Mouse (Mus musculus): ENCODE measurements around the gene Krt222. TPM values are rescaled to one million over a fixed set of nuclear protein-coding genes. Genes with fewer than 3 reads are reported as not detected.
A peak's percentile ranks its signal among the peaks of the same experiment; 100 is the strongest.
"Not testable (repeated sequence)": the region's sequence is repeated elsewhere in the genome, so short reads cannot be mapped to it uniquely, and the experiment has no call there.

Krt222 gene
- 1 to 10 TPM in 1 of 2 experiments, under 1 TPM in 1; 0.79 to 1.1 TPM for total RNA-seq (2021)
- long read RNA-seq, experiment 1, partial matches to known transcripts, result 0 of 4 reads
- long read RNA-seq, experiment 1, other reads (novel, unspliced or antisense), result 1 of 4 reads
- long read RNA-seq, experiment 2, partial matches to known transcripts, result 0 of 2 reads
- long read RNA-seq, experiment 2, other reads (novel, unspliced or antisense), result 1 of 2 reads

- DNase-seq, result peak in 1 of 2 experiments; percentile 7
Measured at GRCm38 (mm10) chr11:99243820-99244374, at the start of gene Krt222. Gene Krt222 (minus strand): TSS chr11:99244085.

GRCm38 (mm10) chr11:99292846-99293245 lies 49.0 kb upstream of the Krt222 start:
- peak; percentile 31 to 53 for DNase-seq

GRCm38 (mm10) chr11:99284833-99285312 lies 41.0 kb upstream of the Krt222 start, which contains the start of gene Krt24:
Gene Krt24 (minus strand): TSS chr11:99285262.
- DNase-seq, result no peak

GRCm38 (mm10) chr11:99284011-99284410 lies 40.1 kb upstream of the Krt222 start:
- no peak for DNase-seq

GRCm38 (mm10) chr11:99283334-99283733 lies 39.4 kb upstream of the Krt222 start:
- DNase-seq, result no peak

- DNase-seq, result no peak
Measured at GRCm38 (mm10) chr11:99281116-99281515, 37.2 kb upstream of the Krt222 start.

GRCm38 (mm10) chr11:99279986-99280385 lies 36.1 kb upstream of the Krt222 start:
- no peak for DNase-seq

GRCm38 (mm10) chr11:99276786-99277185 lies 32.9 kb upstream of the Krt222 start:
- no peak for DNase-seq

GRCm38 (mm10) chr11:99275624-99276023 lies 31.7 kb upstream of the Krt222 start:
- no peak for DNase-seq

- peak in 1 of 2 experiments; percentile 16 for DNase-seq
Measured at GRCm38 (mm10) chr11:99272721-99273120, 28.8 kb upstream of the Krt222 start.

- no peak for DNase-seq
Measured at GRCm38 (mm10) chr11:99269192-99269591, 25.3 kb upstream of the Krt222 start.

GRCm38 (mm10) chr11:99265796-99266195 lies 21.9 kb upstream of the Krt222 start:
- peak; percentile 8 to 34 for DNase-seq

- peak; percentile 41 to 44 for DNase-seq
Measured at GRCm38 (mm10) chr11:99265220-99265619, 21.3 kb upstream of the Krt222 start.

GRCm38 (mm10) chr11:99256213-99256612 lies 12.3 kb upstream of the Krt222 start:
- DNase-seq, result no peak

- DNase-seq, result no peak
Measured at GRCm38 (mm10) chr11:99255316-99255715, 11.4 kb upstream of the Krt222 start.

GRCm38 (mm10) chr11:99253893-99254292 lies 10.0 kb upstream of the Krt222 start:
- no peak for DNase-seq

- no peak for DNase-seq
Measured at GRCm38 (mm10) chr11:99252671-99253070, 8.8 kb upstream of the Krt222 start.

- no peak for DNase-seq
Measured at GRCm38 (mm10) chr11:99250666-99251065, 6.8 kb upstream of the Krt222 start.

- DNase-seq, result no peak
Measured at GRCm38 (mm10) chr11:99250241-99250640, 6.4 kb upstream of the Krt222 start.

- DNase-seq, result peak; percentile 19 to 42
Measured at GRCm38 (mm10) chr11:99249115-99249514, 5.2 kb upstream of the Krt222 start.

GRCm38 (mm10) chr11:99247916-99248315 lies 4.0 kb upstream of the Krt222 start:
- no peak for DNase-seq

- not testable (repeated sequence) for DNase-seq
Measured at GRCm38 (mm10) chr11:99244519-99244918, 634 bp upstream of the Krt222 start.

- DNase-seq, result no peak
Measured at GRCm38 (mm10) chr11:99243200-99243819, 575 bp downstream of the Krt222 start.

All from adrenal gland, postnatal 36 days (tissue).